Mouse (Mus musculus) ovary, postnatal 14 days (tissue): ENCODE data around the gene Hoxb3.

Source experiments
- DNase-seq: peaks from one replicate; pipeline ENCODE4 v3.0.0; 2022; ENCODE audit warnings: low spot score

Gene Hoxb3

DNA sequence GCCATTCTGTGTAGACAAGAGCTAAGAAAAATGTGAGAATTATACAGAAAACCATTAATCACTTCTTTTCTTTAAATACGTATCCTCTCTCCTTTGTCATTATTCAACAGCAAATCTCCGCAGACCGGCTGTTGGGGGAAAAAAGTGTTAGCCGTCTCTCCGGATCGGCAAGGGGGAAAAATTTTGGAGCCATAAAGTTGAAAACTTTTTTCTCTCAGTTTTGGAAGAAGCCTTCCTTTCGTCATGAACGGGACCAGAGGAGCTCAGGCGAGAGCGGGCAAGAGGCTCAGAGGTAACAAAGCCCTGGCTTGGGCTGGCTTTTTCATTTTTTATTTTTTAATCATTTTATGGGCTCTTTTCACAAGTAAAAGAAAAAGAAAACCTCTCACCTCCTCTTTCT lies at the start of gene Hoxb3:
Gene Hoxb3, plus strand, starts transcription at position 173 of the 400 bp plus-strand sequence.
- DNase-seq, result no peak

DNA sequence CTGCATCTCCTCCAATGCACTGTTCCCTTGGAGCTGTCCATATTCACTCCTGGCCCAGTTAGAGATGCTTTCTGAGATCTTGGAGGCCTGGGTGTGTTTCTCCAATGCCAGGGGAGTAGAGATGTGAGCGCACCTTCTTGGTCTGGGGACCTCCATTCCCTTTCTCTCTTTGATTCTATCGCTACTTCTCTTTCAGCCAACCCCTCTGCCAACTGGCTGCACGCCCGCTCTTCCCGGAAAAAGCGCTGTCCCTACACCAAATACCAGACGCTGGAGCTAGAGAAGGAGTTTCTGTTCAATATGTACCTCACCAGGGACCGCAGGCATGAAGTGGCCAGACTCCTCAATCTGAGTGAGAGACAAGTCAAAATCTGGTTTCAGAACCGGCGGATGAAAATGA lies 48.7 kb upstream of the Hoxb3 start:
- DNase-seq, result no peak

DNA sequence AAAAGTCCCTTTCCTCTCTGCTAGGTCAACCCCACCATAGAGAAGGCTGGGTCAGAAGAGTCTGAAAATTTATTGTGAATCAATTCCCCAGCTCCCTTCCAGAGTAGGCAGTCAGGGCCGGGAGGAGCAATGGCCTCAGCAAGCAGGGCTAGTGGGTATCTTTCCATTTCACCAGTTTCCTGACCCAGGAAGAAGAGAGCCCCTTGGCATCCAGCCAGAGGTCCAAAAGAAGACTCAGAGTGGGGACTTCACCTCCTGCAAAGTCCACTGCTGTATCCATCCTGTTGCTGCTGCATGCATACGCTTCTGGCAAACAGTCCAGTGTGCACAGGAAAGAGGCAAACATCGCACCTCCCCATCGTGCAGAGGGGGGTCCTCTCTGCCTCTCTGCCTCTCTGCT lies 47.2 kb upstream of the Hoxb3 start:
- no peak for DNase-seq

DNA sequence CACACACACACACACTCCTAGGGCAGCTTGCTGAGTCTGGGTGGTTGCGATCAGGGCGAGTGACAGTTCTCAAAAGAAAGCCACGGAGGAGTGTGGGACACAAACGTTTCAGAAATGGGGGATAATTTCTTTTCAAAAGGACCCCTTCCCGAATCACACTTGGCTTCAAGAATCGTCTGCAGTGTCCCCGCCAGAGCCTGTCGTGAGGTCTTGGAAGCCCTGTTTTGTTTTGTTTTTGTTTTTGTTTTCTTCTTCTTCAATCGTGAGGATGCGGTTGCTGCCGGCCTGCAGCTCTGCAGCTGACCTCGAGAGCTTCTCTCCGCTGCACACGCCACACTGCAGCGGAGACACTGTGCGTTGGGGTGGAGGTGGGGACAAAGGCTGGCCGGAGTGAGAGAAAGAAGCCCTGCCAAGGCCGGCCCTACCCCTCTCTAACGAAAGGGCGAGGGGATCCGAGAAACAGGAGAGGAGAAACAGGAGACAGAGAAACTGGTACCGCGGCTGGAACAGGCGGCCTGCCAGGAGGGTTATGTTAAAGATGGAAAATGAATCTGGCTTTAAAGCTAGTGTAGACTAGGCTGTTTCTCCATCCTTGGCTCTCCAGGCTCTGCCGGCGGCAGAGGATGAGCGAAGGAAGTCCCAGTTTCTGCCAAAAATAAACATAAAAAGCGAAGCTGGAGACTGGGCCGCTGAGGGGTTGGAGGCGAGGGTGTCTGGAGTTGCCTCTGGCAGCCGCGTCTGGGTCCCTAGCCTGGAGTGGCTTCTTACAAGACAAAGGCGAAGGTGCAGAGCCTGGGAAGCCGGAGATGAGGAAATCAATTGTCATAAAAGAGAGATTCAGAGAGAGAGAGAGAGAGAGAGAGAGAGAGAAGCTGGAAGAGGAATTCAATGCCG lies 45.7 kb upstream of the Hoxb3 start:
- no peak for DNase-seq

DNA sequence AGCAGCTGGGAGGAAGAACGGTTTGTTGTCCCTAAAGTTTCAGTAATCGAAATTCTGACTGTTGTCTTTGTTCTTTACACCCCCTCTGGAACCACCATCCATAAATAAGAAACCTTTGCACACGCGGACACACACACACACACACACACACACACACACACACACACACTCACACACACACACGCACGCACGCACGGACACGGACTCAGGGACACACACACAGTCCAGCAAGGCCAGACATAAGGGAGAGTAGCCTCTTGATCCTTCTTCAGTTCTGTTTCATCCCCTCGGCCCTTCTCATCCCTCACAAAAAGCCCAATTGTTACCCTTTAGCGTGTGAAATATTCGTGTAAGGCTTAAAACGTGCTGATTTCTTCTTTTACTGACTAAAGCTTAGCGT lies 44.8 kb upstream of the Hoxb3 start:
- no peak for DNase-seq

DNA sequence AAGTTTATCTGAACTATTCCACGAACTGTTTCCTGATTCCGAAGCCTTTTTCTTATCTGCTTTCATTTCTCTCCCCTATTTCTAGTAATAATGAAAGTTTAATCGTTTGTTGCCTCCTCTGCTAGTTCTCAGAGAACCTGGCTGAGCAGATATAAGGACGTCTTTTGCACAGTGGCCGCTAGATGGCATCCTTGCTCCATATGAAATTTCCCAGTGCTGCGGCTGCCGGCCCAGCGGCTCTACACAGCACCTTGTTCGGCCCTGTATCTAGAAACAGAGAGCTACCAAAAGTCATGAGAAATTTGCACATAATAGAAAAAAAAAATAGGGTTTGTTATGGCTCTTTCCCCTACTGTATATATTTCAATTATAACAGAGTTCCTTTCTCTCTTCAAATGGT lies 44.4 kb upstream of the Hoxb3 start:
- DNase-seq, result peak; percentile 89

DNA sequence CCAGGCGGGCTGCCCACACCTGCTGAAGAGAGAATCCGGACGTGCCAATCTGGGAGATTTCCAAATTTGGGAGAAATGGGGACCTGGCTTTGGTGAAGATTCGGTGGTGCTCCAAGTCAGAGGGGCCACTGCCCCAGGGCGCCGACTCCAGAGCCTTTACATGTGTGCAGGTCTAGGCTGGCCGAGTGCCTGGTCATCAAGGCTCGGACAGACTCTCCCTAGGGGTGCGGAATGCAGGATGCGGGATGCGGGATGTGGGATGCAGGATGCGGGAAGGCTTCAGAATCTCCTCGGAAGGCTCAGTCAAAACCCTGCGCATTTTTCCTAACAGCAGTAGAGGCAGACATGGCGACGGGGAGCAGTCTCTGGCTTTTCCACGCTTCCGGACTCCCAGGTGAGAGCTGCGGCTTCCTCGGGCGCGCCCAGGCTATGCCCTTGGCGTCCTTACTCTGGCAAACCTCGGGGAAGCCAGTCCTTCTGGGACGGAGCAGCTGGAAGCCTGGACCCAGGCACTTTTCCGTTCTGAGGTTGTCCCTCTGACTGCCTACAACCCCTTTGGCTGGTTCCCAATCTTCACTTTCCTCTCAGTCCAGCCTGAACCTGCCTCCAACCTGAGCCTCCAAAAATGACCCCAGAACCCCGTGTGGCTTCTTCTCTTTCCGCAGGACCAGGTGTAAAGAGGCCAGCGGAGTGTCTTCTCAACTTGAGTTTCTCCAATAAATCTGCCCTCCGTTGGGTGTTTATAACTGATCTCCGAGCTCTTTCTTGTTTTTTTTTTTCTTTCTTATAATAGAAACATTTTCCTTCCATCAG lies 43.5 kb upstream of the Hoxb3 start:
- no peak for DNase-seq

DNA sequence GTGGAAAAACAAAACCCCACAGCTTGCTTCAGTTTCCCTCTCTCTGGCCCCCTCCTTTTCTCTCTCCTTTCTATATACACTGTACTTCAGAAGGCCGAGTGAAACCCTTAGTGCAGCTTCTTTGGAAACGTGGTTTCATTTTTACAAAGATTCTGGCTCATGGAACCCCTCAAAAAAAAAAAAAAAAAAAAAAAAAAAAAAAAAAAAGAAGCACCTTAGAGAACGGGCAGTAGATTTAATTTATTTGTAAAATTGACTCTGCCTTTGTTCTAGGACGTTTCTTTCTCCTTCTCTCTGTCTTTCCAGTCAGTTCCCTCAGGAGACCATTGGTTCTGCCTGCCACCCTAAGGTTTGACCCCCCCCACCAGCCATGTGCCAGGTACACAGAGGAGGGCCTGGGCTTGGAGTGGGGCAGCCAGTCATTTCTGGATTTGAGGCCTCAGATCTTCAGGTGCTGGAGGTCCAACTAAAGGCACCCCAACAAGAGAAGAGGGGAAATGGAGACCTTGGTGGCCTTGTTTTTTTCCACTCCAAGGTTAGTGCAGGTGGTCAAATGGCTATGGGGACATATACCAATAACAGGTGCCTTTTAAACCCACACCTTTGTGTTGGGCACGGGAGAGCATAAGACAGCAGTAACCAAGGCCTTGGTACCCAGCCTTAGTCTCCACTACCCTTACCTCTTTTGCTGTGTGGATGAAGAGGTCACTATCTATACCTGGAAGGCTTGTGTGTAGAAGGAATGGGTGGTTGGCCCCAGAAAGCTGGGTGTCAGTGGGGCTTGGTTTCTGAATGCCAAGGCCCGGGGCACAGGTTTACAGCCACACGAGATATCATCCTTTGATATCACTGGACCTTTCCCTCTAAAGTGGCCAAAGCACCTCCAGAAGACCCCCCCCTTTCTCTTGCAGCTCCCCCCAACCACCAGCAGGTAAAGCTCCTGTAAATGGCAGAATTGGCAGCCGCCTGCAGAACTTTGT lies 42.4 kb upstream of the Hoxb3 start:
- DNase-seq, result no peak

DNA sequence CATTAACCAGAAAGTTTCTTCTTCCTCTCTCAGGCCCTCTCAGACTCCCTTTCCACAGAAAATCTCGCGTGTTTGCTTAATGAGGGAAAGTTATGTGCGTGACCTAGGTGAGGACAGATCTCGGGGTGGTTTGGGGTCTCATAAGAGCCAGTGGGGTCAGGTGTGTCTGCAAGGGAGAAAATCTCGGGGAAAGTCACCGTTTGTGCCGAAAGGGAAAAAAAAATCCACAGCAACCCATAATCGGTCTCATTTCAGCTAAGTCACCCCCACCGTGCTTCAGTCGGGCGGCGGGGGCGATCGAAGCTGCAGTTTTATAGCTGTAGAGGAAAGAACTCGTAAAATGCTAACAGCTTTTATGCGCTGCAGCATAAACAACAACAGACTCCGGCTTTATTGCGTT lies 41.7 kb upstream of the Hoxb3 start:
- DNase-seq, result no peak

DNA sequence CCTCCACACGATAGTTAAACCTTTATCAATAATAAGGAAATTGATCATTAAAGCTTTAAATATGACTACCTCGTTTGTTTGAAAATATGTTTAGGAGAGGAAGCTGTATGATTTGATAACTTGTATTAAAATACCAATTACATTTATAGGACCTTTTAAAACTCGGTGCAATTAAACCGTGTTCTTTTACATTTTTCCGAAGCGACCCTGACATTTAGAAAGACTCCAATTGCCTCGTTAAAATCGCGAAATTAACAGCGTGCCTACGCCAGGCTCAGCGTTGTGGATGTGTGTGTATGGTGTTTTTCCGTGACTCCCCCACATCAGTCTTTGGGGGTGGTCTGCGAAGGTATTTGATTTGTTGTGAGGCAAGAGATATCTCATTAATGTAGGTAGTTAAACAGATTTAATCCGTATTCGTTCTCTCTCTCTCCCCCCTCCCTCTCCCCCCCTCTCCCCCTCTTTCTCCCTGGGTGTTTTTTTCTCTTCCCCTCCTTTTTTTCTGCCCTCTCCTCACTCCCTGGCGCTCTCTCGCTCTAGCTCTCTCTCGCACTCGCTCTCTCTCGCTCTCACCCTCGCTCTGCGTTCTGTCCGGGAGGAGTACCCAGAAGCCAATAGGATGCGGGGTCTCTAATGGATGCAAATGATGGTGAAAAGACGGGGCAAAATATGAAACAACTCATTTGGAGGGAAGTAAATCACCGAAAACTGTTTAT lies 41.1 kb upstream of the Hoxb3 start, which contains the start of gene Hoxb8:
Gene Hoxb8, plus strand, starts transcription at position 51 of the 716 bp plus-strand sequence.
- DNase-seq, result no peak

DNA sequence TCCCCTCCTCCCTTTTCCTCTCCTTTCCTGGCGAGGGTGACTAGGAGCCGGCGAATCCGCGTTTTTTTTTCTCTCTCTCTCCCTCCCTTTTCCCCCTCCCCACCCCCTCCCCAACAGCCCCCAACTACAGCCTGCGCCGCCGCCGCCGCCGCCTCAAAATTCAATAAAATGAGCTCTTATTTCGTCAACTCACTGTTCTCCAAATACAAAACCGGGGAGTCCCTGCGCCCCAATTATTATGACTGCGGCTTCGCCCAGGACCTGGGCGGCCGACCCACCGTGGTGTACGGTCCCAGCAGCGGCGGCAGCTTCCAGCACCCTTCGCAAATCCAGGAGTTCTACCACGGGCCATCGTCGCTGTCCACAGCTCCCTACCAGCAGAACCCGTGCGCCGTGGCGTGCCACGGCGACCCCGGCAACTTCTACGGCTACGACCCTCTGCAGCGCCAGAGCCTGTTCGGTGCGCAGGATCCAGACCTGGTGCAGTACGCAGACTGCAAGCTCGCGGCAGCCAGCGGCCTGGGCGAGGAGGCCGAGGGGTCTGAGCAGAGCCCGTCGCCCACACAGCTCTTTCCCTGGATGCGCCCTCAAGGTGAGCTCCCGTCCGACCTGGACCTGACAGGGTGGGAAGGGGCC lies 40.2 kb upstream of the Hoxb3 start:
- no peak for DNase-seq

DNA sequence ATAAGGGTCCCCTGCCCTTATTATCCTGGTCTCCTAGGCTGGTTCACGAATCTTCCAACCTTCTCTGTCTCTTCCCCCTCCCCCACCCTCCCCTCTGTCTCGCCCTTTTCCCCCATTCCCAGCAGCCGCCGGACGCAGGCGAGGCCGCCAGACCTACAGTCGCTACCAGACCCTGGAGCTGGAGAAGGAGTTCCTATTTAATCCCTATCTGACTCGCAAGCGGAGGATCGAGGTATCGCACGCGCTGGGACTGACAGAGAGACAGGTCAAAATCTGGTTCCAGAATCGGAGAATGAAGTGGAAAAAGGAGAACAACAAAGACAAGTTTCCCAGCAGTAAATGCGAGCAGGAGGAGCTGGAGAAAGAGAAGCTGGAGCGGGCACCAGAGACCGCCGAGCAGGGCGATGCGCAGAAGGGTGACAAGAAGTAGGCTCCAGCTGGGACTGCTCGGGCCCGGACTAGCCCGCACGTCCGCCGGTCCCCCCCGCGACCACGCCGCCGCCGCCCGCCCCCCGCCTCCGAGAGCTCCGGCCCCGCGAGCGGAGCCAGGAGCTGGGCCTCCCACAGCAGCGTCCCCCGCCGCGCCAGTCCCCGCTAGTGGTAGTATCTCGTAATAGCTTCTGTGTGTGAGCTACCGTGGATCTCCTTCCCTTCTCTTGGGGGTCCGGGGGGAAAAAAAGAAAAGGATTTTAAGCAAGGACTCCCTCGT lies 38.9 kb upstream of the Hoxb3 start:
- DNase-seq, result no peak

DNA sequence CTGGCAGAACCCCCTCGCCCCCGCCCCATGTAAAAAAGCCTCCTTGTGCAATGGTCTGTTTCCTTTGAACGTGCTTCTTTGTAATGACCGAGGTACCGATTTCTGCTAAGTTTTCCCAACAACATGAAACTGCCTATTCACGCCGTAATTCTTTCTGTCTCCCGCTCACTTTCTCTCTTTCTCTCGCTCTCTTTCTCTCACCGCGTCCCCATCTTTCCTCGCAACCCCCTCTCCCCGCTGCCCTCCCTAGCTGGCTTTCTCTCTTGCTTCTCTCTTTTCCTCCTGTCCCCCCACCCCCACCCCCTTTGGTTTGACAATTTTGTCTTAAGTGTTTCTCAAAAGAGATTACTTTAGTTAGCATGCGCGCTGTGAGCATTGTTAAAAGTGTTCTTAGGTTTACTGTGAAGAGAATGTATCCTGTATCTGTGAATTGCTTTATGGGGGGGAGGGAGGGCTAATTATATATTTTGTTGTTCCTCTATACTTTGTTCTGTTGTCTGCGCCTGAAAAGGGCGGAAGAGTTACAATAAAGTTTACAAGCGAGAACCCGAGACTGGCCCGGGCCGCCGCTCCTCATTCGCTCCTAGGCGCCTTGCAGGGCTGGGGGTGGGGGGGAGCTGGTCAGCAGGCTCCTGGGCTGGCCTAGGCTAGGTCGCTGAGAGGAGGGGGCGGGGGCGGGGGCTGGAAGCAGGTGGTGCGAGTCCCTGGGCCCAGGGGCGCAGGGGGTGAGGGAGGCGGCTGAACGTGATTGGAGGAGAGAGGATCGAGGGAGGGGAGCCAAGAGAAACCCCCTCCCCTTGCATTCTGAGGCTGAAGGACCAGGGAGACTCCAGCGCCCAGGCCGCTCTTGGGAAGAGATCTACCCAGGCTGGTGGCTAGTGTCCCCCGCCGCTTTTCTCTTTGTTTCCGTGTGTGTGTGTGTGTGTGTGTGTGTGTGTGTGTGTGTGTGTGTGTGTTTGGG lies 38.1 kb upstream of the Hoxb3 start:
- DNase-seq, result no peak

DNA sequence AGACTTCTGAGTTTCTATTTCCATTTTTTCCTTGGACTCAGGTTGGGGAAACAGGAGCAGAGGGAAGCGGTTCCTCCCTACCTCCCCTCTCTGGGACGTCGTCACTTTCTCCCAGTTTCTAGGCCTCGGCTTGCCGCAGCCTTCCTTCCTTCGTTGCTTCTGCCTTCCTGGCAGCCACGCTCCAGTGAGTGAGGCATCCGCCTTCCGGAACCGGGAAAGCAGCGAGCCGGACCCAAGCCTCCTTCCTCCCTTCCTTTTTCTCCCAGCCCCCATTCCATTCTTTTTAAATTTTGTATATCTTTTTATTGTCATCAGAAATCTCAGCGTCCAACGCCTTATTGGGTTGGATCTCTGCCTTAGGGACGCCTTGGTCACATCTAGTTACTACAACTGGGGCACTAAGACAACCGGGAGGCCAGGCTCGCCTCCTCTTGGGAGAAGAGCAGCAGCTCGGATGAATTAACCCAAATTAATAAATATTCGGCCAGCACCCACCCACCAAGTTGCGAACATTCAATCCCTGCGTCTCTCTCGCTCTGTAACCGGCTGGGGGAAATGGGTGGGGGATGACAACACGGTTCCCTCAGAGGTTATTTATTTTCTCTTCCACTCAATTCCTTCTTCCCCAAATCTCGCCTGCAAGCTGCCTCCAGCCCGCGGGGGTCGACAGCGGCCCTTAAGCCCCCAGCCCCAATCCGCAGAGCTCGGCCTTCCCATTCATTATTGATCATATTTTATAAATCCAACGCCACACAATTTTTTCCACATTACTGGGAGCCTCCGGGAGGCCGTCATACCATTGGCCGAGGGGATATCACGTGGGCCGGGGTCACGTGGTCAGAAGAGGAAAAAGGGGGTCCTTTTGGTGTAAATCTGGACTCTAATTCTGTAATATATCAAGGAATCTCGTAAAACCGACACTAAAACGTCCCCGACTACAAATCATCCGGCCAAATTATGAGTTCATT lies 37.1 kb upstream of the Hoxb3 start, which contains the start of gene Hoxb7:
Gene Hoxb7, plus strand, starts transcription at position 853 of the 968 bp plus-strand sequence.
- no peak for DNase-seq

DNA sequence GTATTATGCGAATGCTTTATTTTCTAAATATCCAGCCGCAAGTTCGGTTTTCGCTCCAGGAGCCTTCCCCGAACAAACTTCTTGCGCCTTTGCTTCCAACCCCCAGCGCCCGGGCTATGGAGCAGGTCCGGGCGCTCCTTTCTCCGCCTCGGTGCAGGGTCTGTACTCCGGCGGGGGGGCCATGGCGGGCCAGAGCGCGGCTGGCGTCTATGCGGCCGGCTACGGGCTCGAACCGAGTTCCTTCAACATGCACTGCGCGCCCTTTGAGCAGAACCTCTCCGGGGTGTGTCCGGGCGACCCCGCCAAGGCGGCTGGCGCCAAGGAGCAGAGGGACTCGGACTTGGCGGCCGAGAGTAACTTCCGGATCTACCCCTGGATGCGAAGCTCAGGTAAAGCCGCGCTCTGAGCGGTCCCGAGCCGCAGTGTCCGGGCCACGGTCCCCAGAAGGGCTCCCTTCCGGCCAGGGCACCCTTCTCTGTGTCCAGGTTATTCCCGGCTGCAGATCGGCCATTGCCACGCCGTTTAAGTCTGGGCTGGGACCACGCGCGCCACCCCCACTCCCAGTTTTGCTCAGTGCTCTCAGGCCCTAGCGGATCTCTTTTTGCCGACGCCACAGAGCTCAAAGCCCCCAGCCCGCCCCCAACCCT lies 36.3 kb upstream of the Hoxb3 start:
- no peak for DNase-seq

DNA sequence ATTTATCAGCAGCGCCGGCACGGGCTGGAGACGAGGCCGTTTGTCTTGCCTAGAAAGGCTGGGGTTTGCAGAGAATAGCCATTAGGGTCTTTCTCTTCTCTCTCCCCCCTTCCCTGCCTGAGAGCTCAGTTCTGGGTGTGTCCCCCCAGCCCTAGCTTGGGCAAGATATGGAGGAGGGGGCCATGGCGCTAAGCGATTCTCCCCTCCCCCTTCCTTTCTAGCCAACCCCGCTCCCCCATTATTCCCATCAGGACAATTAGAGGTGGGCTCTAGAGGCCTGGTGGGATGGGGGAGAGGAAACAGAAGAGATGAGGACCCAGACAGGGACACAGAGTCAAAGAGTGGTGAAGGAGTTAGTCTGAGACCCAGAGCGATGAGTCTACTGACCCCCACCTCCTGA lies 35.7 kb upstream of the Hoxb3 start:
- DNase-seq, result no peak
